Mouse (Mus musculus) lung, postnatal 0 days (tissue): ENCODE results near the gene Gm28047. TPM values are rescaled to one million over a fixed set of nuclear protein-coding genes. Genes with fewer than 3 reads are reported as not detected.

Experiments used
- ATAC-seq: fragments of 200-750 bp; cut with Nextera tagmentation; 2 replicates; pipeline ENCODE4 v1.8.0; 2017; ENCODE audit warnings: moderate library complexity
- DNase-seq: peaks from one replicate; pipeline ENCODE4 v3.0.0-alpha.2; 2016; ENCODE audit warnings: low spot score
- H3K27ac ChIP-seq: fragments of 300-500 bp; sonication (generic); 2 replicates; pipeline ENCODE4 v1.5.1; 2014; ENCODE audit warnings: antibody characterized with exemption, mild to moderate bottlenecking, low read length, mixed read lengths
- H3K27me3 ChIP-seq: fragments of 300-500 bp; sonication (generic); replicated peaks from 2 replicates; pipeline ENCODE4 v1.6.1; 2014; ENCODE audit warnings: low read length, mixed read lengths; ENCODE audit not compliant: insufficient read depth
- H3K36me3 ChIP-seq: fragments of 300-500 bp; sonication (generic); 2 replicates; pipeline ENCODE4 v1.6.1; 2014; ENCODE audit warnings: low read length, mixed read lengths; ENCODE audit not compliant: insufficient read depth
- H3K4me1 ChIP-seq: fragments of 300-500 bp; sonication (generic); 2 replicates; pipeline ENCODE4 v1.6.1; 2014; ENCODE audit warnings: antibody characterized with exemption, low read depth, low read length, mixed read lengths; ENCODE audit not compliant: insufficient read depth
- H3K4me2 ChIP-seq: fragments of 300-500 bp; sonication (generic); replicated peaks from 2 replicates; pipeline ENCODE4 v1.6.1; 2014; ENCODE audit warnings: low read depth, mild to moderate bottlenecking, low read length, moderate library complexity, mixed read lengths
- H3K4me3 ChIP-seq: fragments of 300-500 bp; sonication (generic); 2 replicates; pipeline ENCODE4 v1.5.1; 2014; ENCODE audit warnings: low read depth, low read length
- H3K9ac ChIP-seq: fragments of 300-500 bp; sonication (generic); replicated peaks from 2 replicates; pipeline ENCODE4 v1.6.1; 2014; ENCODE audit warnings: low read depth, mild to moderate bottlenecking
- H3K9me3 ChIP-seq: fragments of 300-500 bp; sonication (generic); 2 replicates; pipeline ENCODE4 v1.6.1; 2016; ENCODE audit warnings: low read length, mixed read lengths
- CTCF ChIP-seq: IDR thresholded peaks from 2 replicates; pipeline ENCODE4 v1.5.1; 2016; ENCODE audit warnings: antibody characterized with exemption, mild to moderate bottlenecking
- EP300 ChIP-seq: IDR thresholded peaks from 2 replicates; pipeline ENCODE4 v1.6.1; 2016; ENCODE audit warnings: antibody characterized with exemption, mild to moderate bottlenecking, control low read depth
- WGBS: fragments of 180-500 bp; shearing (Covaris S2); extraction: QIAGEN DNeasy Blood & Tissue Kit; methylation state at CpG from one replicate; pipeline ENCODE4 v1.1.7; 2014; 5-methylcytosine and 5-hydroxymethylcytosine counted together
- polyA plus RNA-seq: library from polyadenylated mRNA; unstranded; fragments of >200 nt; fragmentation: Nextera tagmentation; extraction: Ambion mirVana; gene quantifications from 2 replicates; pipeline ENCODE4 v1.2.1, GENCODE M21; 2015

Gene Gm28047
- polyA plus RNA-seq, 1 experiment from 2014 or later, result not detected

DNA sequence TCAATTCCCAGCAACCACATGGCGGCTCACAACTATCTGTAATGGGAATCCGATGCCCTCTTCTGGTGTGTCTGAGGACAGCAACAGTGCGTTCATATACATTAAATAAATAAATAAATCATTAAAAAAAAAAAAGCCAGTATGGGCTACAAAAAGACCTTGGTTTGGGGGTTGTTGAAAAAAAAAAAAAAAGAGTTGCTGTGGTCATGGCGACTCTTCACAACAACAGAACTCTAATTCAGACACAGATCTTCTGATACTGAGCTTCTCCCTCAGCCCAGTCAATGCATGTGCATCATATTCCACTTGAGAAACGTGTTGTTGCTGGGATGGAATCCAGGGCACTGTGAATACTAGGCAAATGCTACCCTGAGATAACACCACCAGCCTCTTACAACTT is 72.3 kb downstream of the Gm28047 start:
- 96% methylated on average over 5 of the region's 5 CpGs for WGBS
- TF ChIP-seq EP300 (no peak), CTCF (no peak)

GRCm38 (mm10) chr15:102547478-102547877 is 77.4 kb downstream of the Gm28047 start:
- DNase-seq (no peak), ATAC-seq (no peak)
- H3K4me3 ChIP-seq, result no peak overlapping the region
- no peaks in the 10 kb centered on the region for H3K27me3 ChIP-seq
- no peaks in the 10 kb centered on the region for H3K9me3 ChIP-seq
- H3K4me1 ChIP-seq, result no peaks in the 10 kb centered on the region
- no peak overlapping the region for H3K4me2 ChIP-seq
- WGBS, result 98% methylated on average over 3 of the region's 3 CpGs
- TF ChIP-seq EP300, result no peak
- no peak for TF ChIP-seq CTCF
- peaks cover 40% of the 10 kb centered on the region for H3K36me3 ChIP-seq
- H3K9ac ChIP-seq, result no peak overlapping the region
- H3K27ac ChIP-seq, result no peak overlapping the region

More for the DNA sequence above, 72.3 kb downstream of the Gm28047 start:
- ATAC-seq (no peak), DNase-seq (no peak)
- no peak overlapping the region for H3K4me2 ChIP-seq
- no peaks in the 10 kb centered on the region for H3K9me3 ChIP-seq
- H3K36me3 ChIP-seq, result peaks cover 29% of the 10 kb centered on the region; the same call in 1 of the 2 replicates
- no peak overlapping the region for H3K4me3 ChIP-seq
- no peaks in the 10 kb centered on the region for H3K4me1 ChIP-seq
- H3K27me3 ChIP-seq, result no peaks in the 10 kb centered on the region
- H3K27ac ChIP-seq, result no peak overlapping the region
- H3K9ac ChIP-seq, result no peak overlapping the region

DNA sequence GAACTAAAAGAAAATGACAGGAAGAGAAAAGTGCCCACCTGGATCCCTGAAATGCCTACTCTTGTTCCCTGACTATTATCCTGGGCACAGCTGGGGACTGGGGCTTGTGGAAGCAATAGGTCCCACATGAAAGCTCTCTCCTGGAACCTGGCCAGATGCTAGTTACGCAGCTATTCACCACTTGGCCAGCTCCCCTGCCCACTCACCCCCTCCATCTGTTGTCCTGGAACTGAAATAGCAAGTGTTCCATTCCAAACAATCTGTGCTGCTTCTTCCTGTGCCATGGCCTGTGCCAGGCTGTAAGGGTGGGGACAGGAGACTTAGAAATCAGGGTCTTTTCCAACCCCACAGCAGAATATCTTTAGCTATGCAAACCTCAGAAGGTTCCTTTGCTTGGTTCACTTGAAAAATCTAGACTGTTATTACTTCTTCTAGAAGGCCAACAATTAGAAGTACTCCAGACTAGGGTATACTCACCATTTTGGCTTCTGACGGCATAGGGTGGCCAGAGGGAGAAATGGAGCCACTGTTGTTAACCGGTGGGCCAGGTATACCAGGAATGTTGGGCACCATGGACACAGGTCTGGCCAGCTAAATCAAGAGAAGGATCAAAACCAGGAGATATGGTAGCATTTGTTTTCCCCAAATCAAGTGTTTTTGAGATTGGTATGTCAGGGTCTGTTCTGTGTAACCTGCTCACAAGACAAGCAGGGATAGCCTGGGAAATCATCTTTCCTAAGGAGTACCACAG is 78.0 kb downstream of the Gm28047 start:
- Histone ChIP-seq H3K36me3 (peaks cover 34% of the 10 kb centered on the region), H3K4me1 (no peaks in the 10 kb centered on the region), H3K9ac (no peak overlapping the region), H3K27me3 (no peaks in the 10 kb centered on the region), H3K27ac (no peak overlapping the region), H3K4me3 (no peak overlapping the region), H3K9me3 (no peaks in the 10 kb centered on the region), H3K4me2 (no peak overlapping the region)
- ATAC-seq (0 out of 2 replicates have a peak, but pooled peaks have one; percentile 11), DNase-seq (peak; percentile 30)
- TF ChIP-seq EP300 (no peak), CTCF (peak; percentile 18; the same call in 1 of the 2 replicates)
- 62% methylated on average over 3 of the region's 3 CpGs for WGBS

DNA sequence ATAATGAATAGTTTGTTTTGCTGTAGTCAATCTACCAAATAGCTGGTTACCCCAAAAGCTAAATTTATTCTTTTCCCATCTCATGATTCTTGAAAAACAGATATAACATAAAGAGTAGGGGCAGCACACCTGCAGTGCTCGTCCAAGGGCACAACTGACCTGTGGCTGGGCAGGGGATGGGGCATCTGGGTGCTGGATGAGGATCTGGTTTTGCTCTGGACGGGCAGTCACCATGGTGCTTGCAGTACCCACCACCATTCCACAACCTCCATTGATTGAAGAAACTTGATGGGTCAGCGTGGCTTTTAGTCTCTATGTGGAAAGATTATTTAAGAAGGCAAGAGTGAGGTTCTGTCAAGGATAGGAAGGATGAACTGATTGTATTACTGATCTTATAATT is 78.6 kb downstream of the Gm28047 start:
- ATAC-seq (no peak), DNase-seq (no peak)
- Histone ChIP-seq H3K27me3 (no peaks in the 10 kb centered on the region), H3K4me2 (no peak overlapping the region), H3K4me1 (no peaks in the 10 kb centered on the region), H3K4me3 (no peak overlapping the region), H3K36me3 (peaks cover 29% of the 10 kb centered on the region), H3K9me3 (no peaks in the 10 kb centered on the region), H3K9ac (no peak overlapping the region), H3K27ac (no peak overlapping the region)
- WGBS, result 92% methylated on average over 3 of the region's 3 CpGs
- no peak for TF ChIP-seq CTCF
- no peak for TF ChIP-seq EP300

- H3K4me2 ChIP-seq, result no peak overlapping the region
- no peaks in the 10 kb centered on the region for H3K27me3 ChIP-seq
- ATAC-seq (no peak), DNase-seq (no peak)
- H3K36me3 ChIP-seq, result peaks cover 39% of the 10 kb centered on the region
- WGBS, result 92% methylated on average over 4 of the region's 4 CpGs
- H3K4me3 ChIP-seq, result no peak overlapping the region
- no peak overlapping the region for H3K9ac ChIP-seq
- H3K4me1 ChIP-seq, result no peaks in the 10 kb centered on the region
- no peak for TF ChIP-seq EP300
- TF ChIP-seq CTCF, result no peak
- H3K27ac ChIP-seq, result no peak overlapping the region
- H3K9me3 ChIP-seq, result no peaks in the 10 kb centered on the region
These were observed 80.1 kb downstream of the Gm28047 start for GRCm38 (mm10) chr15:102544801-102545200.

- 85% methylated on average over 7 of the region's 7 CpGs for WGBS
- peaks cover 46% of the 10 kb centered on the region for H3K36me3 ChIP-seq
- no peak for TF ChIP-seq EP300
- no peak for TF ChIP-seq CTCF
- H3K4me2 ChIP-seq, result no peak overlapping the region
- no peaks in the 10 kb centered on the region for H3K4me1 ChIP-seq
- H3K9me3 ChIP-seq, result no peaks in the 10 kb centered on the region
- H3K9ac ChIP-seq, result no peak overlapping the region
- ATAC-seq (no peak), DNase-seq (no peak)
- no peaks in the 10 kb centered on the region for H3K27me3 ChIP-seq
- no peak overlapping the region for H3K27ac ChIP-seq
- no peak overlapping the region for H3K4me3 ChIP-seq
These were observed 90.9 kb downstream of the Gm28047 start for GRCm38 (mm10) chr15:102533926-102534325.
